Mouse (Mus musculus) liver, postnatal 0 days (tissue): ENCODE measurements around the gene Camta1.

Experiments
- CTCF ChIP-seq: sonication (generic); IDR thresholded peaks from 2 replicates; pipeline ENCODE4 v1.5.1; 2016; ENCODE audit warnings: antibody characterized with exemption, low read depth
- EP300 ChIP-seq: IDR thresholded peaks from 2 replicates; pipeline ENCODE4 v1.6.1; 2016; ENCODE audit warnings: antibody characterized with exemption, low read depth, mild to moderate bottlenecking

- no peak for TF ChIP-seq CTCF
- no peak for TF ChIP-seq EP300
These were observed 231.0 kb downstream of the Camta1 start for GRCm38 (mm10) chr4:151630664-151631063.
